Mouse (Mus musculus): Measurements from ENCODE around the gene Acpp. TPM values are rescaled to one million over a fixed set of nuclear protein-coding genes. Genes with fewer than 3 reads are reported as not detected.
"Not testable (repeated sequence)": the region's sequence is repeated elsewhere in the genome, so short reads cannot be mapped to it uniquely, and the experiment has no call there.

Gene Acpp
- total and polyA plus RNA-seq, 3 experiments = 0.27 to 0.97 (median 0.30) TPM

DNA sequence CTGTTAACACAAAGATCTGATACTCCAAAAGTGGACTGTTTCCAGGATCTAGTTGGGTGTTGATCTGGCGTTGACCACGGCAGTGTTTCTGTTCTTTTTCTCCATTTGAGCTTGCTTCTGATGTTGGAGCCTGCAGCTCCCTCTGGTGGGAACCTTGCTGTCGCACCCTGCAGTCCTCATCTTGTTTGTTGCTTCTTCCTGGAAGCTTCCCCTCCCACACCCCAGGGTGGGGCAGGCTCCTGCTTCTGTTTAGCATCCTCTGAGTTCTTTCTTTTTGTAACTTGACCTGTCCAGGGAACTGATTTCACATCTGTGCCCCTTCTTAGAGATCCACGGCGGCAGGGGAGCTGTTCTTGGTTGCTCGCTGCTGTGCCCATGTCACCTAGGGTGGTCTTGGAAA is 35.7 kb upstream of the Acpp start:
- Histone ChIP-seq H3K36me3 (replicated peaks in 1 of 2; ENCODE audit: control insufficient read depth in 1 of 2, insufficient read depth in 1 of 2, low read length in 1 of 2) (no peaks in the 10 kb centered on the region), H3K9me3 (replicated peaks; ENCODE audit: low read length) (peaks cover 4% of the 10 kb centered on the region), H3K4me3 (replicated peaks in 1 of 3; ENCODE audit: low read depth in 2 of 3, low read length in 2 of 3, poor library complexity in 1 of 3) (no peak overlapping the region), H3K4me2 (ENCODE audit: insufficient read depth, low read depth, poor library complexity, severe bottlenecking) (peak overlapping the region; percentile 16; the same call in 1 of the 2 replicates), H3K27ac (ENCODE audit: insufficient read depth, low read depth) (no peak overlapping the region), H3K4me1 (ENCODE audit: control insufficient read depth in 1 of 2, insufficient read depth in 2 of 2) (peaks cover 13 to 46% of the 10 kb centered on the region in 2 experiments), H3K9ac (ENCODE audit: insufficient read depth, low read depth) (no peak overlapping the region), H3K79me2 (replicated peaks; ENCODE audit: control insufficient read depth, extremely low read depth, insufficient read depth, poor library complexity, severe bottlenecking) (no peaks in the 10 kb centered on the region), H3K27me3 (replicated peaks) (no peaks in the 10 kb centered on the region)
- in situ Hi-C loops (cut with MboI; ENCODE audit: low pct_ligation_motif_present, low pct_unique_long_range_greater_than_20kb, low sequenced_read_pairs) = loop anchor here (10.0 kb wide), 1 partner anchor 98 kb away; no protein-coding TSS in a partner anchor
- peak; percentile 73 for DNase-seq (ENCODE audit: extremely low read depth)
- TF ChIP-seq RAD21 (IDR thresholded peaks at IDR 0.05; ENCODE audit: low read depth, low read length) = peak; percentile 92
- TF ChIP-seq E2F4 (IDR thresholded peaks at IDR 0.05; ENCODE audit: insufficient replicate concordance, low read depth, low read length) = no peak
- peak; percentile 55 to 95; a peak in 3 of 4 replicates for TF ChIP-seq CTCF (conservative IDR thresholded peaks at IDR 0.05 in 1 of 2, IDR thresholded peaks at IDR 0.05 in 1 of 2; ENCODE audit: low read depth in 2 of 2, low read length in 2 of 2)
- TF ChIP-seq ZKSCAN1 (IDR thresholded peaks at IDR 0.05; ENCODE audit: borderline replicate concordance, low read depth, low read length) = no peak
- no peak for TF ChIP-seq TBP (conservative IDR thresholded peaks at IDR 0.05; ENCODE audit: low read depth, low read length)
- peak; percentile 71; the same call in 1 of the 2 replicates for TF ChIP-seq ELF1 (IDR thresholded peaks at IDR 0.05; ENCODE audit: low read depth, low read length)
- TF ChIP-seq TCF12 (IDR thresholded peaks at IDR 0.05; ENCODE audit: low read depth, low read length) = 0 out of 2 replicates have a peak, but pooled peaks have one; percentile 9
- TF ChIP-seq SMC3 (IDR thresholded peaks at IDR 0.05; ENCODE audit: low read depth, low read length) = peak; percentile 93
- dilution Hi-C loops (cut with MboI; ENCODE audit: extremely low pct_ligation_motif_present, extremely low pct_unique_long_range_greater_than_20kb, low sequenced_read_pairs) = no loop called here

DNA sequence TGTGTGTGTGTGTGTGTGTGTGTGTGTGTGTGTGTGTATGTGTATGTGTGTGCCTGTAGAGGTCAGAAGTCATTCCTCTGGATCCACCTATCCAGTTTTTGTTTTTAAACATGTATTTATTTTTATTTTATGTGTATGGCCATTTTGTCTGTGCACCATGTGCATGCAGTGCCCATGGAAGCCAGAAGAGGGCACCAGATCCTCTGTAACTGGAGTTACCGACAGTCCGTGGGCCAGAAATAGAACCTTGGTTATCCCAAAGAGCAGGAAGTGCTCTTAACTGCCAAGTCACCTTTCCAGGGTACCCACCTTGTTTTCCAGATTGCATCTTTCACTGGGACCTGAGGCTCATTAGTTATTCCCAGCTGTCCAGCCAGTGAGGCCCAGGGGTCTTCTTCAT is 29.4 kb upstream of the Acpp start:
- Histone ChIP-seq H3K36me3 (replicated peaks in 1 of 2; ENCODE audit: control insufficient read depth in 1 of 2, insufficient read depth in 1 of 2, low read length in 1 of 2) (no peaks in the 10 kb centered on the region), H3K9me3 (replicated peaks; ENCODE audit: low read length) (peaks cover 11% of the 10 kb centered on the region), H3K9ac (ENCODE audit: insufficient read depth, low read depth) (no peak overlapping the region), H3K4me3 (replicated peaks in 1 of 3; ENCODE audit: low read depth in 2 of 3, low read length in 2 of 3, poor library complexity in 1 of 3) (no peak overlapping the region), H3K79me2 (replicated peaks; ENCODE audit: control insufficient read depth, extremely low read depth, insufficient read depth, poor library complexity, severe bottlenecking) (no peaks in the 10 kb centered on the region), H3K27me3 (replicated peaks) (no peaks in the 10 kb centered on the region), H3K27ac (ENCODE audit: insufficient read depth, low read depth) (no peak overlapping the region), H3K4me2 (ENCODE audit: insufficient read depth, low read depth, poor library complexity, severe bottlenecking) (no peak overlapping the region), H3K4me1 (ENCODE audit: control insufficient read depth in 1 of 2, insufficient read depth in 2 of 2) (no peaks in the 10 kb centered on the region)
- dilution Hi-C loops (cut with MboI; ENCODE audit: extremely low pct_ligation_motif_present, extremely low pct_unique_long_range_greater_than_20kb, low sequenced_read_pairs) = no loop called here
- no peak for DNase-seq (ENCODE audit: extremely low read depth)
- in situ Hi-C loops (cut with MboI; ENCODE audit: low pct_ligation_motif_present, low pct_unique_long_range_greater_than_20kb, low sequenced_read_pairs) = no loop called here
- no peak for TF ChIP-seq POLR2AphosphoS2 (IDR thresholded peaks at IDR 0.05; ENCODE audit: low read depth, low read length)
- TF ChIP-seq GABPA (IDR thresholded peaks at IDR 0.05; ENCODE audit: insufficient replicate concordance, low read depth, low read length) = no peak
- TF ChIP-seq MEF2A (IDR thresholded peaks at IDR 0.05; ENCODE audit: borderline replicate concordance, low read depth, low read length) = no peak; the same call in 1 of the 2 replicates
- TF ChIP-seq USF1 (IDR thresholded peaks at IDR 0.05; ENCODE audit: low read depth, low read length) = no peak
- peak; percentile 21 to 44; a peak in 3 of 4 replicates for TF ChIP-seq CTCF (conservative IDR thresholded peaks at IDR 0.05 in 1 of 2, IDR thresholded peaks at IDR 0.05 in 1 of 2; ENCODE audit: low read depth in 2 of 2, low read length in 2 of 2)
- no peak for TF ChIP-seq KAT2A (IDR thresholded peaks at IDR 0.05; ENCODE audit: insufficient replicate concordance, low read length)
- no peak for TF ChIP-seq JUND (conservative IDR thresholded peaks at IDR 0.05; ENCODE audit: low read depth, low read length)
- peak; percentile 30 for TF ChIP-seq RAD21 (IDR thresholded peaks at IDR 0.05; ENCODE audit: low read depth, low read length)
- no peak for TF ChIP-seq SIN3A (IDR thresholded peaks at IDR 0.05; ENCODE audit: low read length)
- TF ChIP-seq TCF12 (IDR thresholded peaks at IDR 0.05; ENCODE audit: low read depth, low read length) = no peak

DNA sequence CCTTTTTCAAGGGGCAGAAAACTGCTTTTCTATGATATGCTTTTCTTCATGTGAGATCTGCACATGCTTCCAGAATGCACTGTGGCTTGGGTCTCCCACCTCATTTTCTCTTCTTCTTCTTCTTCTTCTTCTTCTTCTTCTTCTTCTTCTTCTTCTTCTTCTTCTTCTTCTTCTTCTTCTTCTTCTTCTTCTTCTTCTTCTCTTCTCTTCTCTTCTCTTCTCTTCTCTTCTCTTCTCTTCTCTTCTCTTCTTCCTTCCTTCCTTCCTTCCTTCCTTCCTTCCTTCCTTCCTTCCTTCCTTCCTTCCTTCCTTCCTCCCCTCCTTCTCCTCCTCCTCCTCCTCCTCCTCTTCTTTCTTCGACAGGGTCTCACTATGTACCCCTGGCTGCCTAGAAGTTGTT is 24.4 kb upstream of the Acpp start:
- H3K79me2 ChIP-seq (replicated peaks; ENCODE audit: control insufficient read depth, extremely low read depth, insufficient read depth, poor library complexity, severe bottlenecking); dilution Hi-C loops (cut with MboI; ENCODE audit: extremely low pct_ligation_motif_present, extremely low pct_unique_long_range_greater_than_20kb, low sequenced_read_pairs); H3K9ac ChIP-seq (ENCODE audit: insufficient read depth, low read depth); H3K27me3 ChIP-seq (replicated peaks); in situ Hi-C loops (cut with MboI; ENCODE audit: low pct_ligation_motif_present, low pct_unique_long_range_greater_than_20kb, low sequenced_read_pairs); H3K4me2 ChIP-seq (ENCODE audit: insufficient read depth, low read depth, poor library complexity, severe bottlenecking); DNase-seq (ENCODE audit: extremely low read depth); H3K4me1 ChIP-seq (ENCODE audit: control insufficient read depth in 1 of 2, insufficient read depth in 2 of 2); H3K36me3 ChIP-seq (replicated peaks in 1 of 2; ENCODE audit: control insufficient read depth in 1 of 2, insufficient read depth in 1 of 2, low read length in 1 of 2); H3K9me3 ChIP-seq (replicated peaks; ENCODE audit: low read length); H3K4me3 ChIP-seq (replicated peaks in 1 of 3; ENCODE audit: low read depth in 2 of 3, low read length in 2 of 3, poor library complexity in 1 of 3); H3K27ac ChIP-seq (ENCODE audit: insufficient read depth, low read depth): not testable (repeated sequence)

All from CH12.LX (cell line).